Mouse (Mus musculus): Measurements from ENCODE around the gene Sh2d2a. TPM values are rescaled to one million over a fixed set of nuclear protein-coding genes. Genes with fewer than 3 reads are reported as not detected.
"Not testable (repeated sequence)": the region's sequence is repeated elsewhere in the genome, so short reads cannot be mapped to it uniquely, and the experiment has no call there.

Gene Sh2d2a
- total RNA-seq, 2 experiments from 2014 or later, result not detected

DNA sequence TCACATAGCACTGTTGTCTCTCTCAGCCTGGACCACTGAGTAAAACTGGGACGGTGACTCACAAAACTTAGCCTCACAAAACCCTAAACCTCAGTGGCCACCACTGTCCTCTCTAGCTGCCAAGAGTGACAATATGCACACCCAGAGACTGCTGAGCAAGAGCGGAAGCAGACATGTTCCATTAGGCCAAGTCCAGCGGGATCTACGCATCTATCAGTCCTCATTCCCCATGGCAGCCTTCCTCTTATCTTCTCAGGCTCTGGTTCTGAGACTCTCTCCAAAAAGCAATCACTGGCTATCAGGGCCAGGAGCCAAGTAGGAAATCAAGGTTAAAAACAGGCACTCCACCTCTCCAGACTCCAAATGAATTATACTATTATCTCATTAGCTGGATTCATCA is 31.2 kb downstream of the Sh2d2a start:
- TF ChIP-seq CTCF (conservative IDR thresholded peaks at IDR 0.05), result no peak
- no peak for DNase-seq (ENCODE audit: low spot score in 2 of 2)
- Histone ChIP-seq H3K27ac (no peak overlapping the region), H3K4me3 (no peak overlapping the region)

DNA sequence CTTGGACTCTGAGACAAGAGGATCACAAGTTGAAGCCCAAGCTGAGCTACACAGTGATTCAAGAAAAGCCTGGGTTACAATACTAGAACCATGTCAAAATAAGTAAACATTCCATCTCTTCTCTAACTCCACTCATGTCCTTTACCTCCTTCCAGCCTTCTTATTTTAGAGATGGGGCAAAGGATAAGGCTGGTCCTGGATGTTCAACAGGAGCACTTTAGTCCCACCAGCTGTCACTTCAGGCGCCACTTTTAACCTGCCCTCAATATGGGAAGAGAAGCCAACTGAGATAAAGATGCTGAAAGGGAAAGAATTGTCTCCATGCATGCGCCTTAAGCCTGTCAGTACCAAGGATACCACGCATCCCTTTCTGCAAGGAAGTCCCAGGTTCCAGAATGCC is 37.7 kb downstream of the Sh2d2a start:
- Histone ChIP-seq H3K27ac (peak overlapping the region; percentile 97), H3K4me3 (peak overlapping the region; percentile 93)
- DNase-seq (ENCODE audit: low spot score in 2 of 2), result no peak
- TF ChIP-seq CTCF (conservative IDR thresholded peaks at IDR 0.05), result no peak

GRCm38 (mm10) chr3:87884708-87885251 is 38.2 kb downstream of the Sh2d2a start:
- Histone ChIP-seq H3K27ac (peak overlapping the region; percentile 97), H3K4me3 (peak overlapping the region; percentile 93)
- peak; percentile 23 to 44 for DNase-seq (ENCODE audit: low spot score in 2 of 2)
- TF ChIP-seq CTCF (conservative IDR thresholded peaks at IDR 0.05), result no peak

GRCm38 (mm10) chr3:87885281-87886003 is 38.9 kb downstream of the Sh2d2a start, which contains the start of gene Prcc:
Gene Prcc (minus strand): TSS chr3:87885608.
- peak; percentile 88 to 99 for DNase-seq (ENCODE audit: low spot score in 2 of 2)
- H3K27ac ChIP-seq, result peak within 1 kb of the TSS; percentile 97
- peak; percentile 22 for TF ChIP-seq CTCF (conservative IDR thresholded peaks at IDR 0.05)
- peak within 1 kb of the TSS; percentile 93 for H3K4me3 ChIP-seq

GRCm38 (mm10) chr3:87886004-87886365 is 39.4 kb downstream of the Sh2d2a start:
- Histone ChIP-seq H3K4me3 (peak overlapping the region; percentile 60), H3K27ac (peak overlapping the region; percentile 79)
- TF ChIP-seq CTCF (conservative IDR thresholded peaks at IDR 0.05), result no peak
- no peak for DNase-seq (ENCODE audit: low spot score in 2 of 2)

- H3K27ac ChIP-seq, result 0 out of 2 replicates have a peak overlapping the region, but pooled peaks have one; percentile 79
- peak overlapping the region; percentile 60; the same call in 1 of the 2 replicates for H3K4me3 ChIP-seq
- no peak for DNase-seq (ENCODE audit: low spot score in 2 of 2)
- no peak for TF ChIP-seq CTCF (conservative IDR thresholded peaks at IDR 0.05)
Observed at GRCm38 (mm10) chr3:87886416-87886815, 39.9 kb downstream of the Sh2d2a start.

DNA sequence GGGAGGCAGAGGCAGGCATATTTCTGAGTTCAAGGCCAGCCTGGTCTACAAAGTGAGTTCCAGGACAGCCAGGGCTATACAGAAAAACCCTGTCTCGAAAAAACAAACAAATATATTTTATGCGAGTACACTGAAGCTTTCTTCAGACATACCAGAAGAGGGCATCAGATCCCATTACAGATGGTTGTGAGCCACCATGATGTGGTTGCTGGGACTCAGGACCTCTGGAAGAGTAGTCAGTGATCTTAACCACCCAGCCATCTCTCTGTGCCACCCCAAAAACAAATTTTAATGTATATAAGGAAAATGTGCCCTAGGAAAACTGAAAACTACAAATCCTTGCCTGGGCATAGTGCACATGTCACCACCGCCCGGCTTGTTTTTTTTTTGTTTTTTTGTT is 40.8 kb downstream of the Sh2d2a start:
- not testable (repeated sequence) for H3K27ac ChIP-seq; H3K4me3 ChIP-seq; DNase-seq (ENCODE audit: low spot score in 2 of 2)
- TF ChIP-seq CTCF (conservative IDR thresholded peaks at IDR 0.05), result peak; percentile 25; the same call in 1 of the 2 replicates

GRCm38 (mm10) chr3:87891481-87891880 is 44.9 kb downstream of the Sh2d2a start:
- DNase-seq (ENCODE audit: low spot score in 2 of 2), result no peak
- TF ChIP-seq CTCF (conservative IDR thresholded peaks at IDR 0.05), result no peak
- no peak overlapping the region for H3K27ac ChIP-seq
- no peak overlapping the region for H3K4me3 ChIP-seq

DNA sequence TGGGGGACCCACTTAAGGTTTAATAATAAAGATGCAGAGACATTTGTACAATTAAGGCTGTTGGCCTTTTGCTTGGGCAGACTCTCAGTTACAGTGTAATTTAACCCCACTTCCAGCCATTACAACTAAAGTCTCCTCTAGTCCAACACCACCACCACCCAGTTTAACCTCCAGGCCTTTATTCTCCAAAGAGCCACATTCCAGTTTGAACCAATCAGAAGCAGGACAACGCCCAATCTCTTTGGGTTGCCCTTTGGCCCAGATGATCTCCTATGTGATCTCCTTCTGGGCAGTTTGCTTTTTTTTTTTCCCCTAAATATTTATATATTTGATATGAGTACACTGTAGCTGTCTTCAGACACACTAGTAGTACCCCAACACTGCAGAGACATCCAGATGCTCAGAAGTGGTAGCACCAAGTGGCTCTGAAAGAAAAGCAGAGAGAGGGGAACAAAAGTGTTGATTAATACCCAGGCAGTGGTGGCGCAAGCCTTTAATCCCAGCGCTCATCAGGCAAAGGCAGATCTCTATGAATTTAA is 46.9 kb downstream of the Sh2d2a start:
- TF ChIP-seq CTCF (conservative IDR thresholded peaks at IDR 0.05), result no peak
- H3K4me3 ChIP-seq, result no peak overlapping the region
- no peak overlapping the region for H3K27ac ChIP-seq
- DNase-seq (ENCODE audit: low spot score in 2 of 2), result no peak

DNA sequence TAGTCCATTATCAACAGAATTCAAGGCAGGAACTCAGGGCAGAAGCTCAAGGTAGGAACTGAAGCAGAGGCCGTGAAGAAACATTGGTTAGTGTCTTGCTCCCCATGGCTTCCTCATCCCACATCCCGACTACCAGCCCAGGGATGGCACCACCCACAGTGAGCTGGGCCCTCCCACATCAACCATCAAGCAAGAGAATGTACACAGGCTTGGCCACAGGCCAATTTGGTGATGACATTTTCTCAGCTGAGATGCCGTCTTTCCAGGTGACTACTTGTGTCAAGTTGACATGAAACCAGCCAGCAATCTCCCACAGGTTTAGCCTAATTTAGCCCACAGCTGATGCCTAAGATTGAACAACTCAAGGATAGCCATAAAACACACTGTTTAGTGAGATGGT is 52.7 kb downstream of the Sh2d2a start:
- Histone ChIP-seq H3K27ac (no peak overlapping the region), H3K4me3 (no peak overlapping the region)
- DNase-seq (ENCODE audit: low spot score in 2 of 2), result no peak
- TF ChIP-seq CTCF (conservative IDR thresholded peaks at IDR 0.05), result no peak

- Histone ChIP-seq H3K4me3 (no peak overlapping the region), H3K27ac (no peak overlapping the region)
- no peak for TF ChIP-seq CTCF (conservative IDR thresholded peaks at IDR 0.05)
- DNase-seq (ENCODE audit: low spot score in 2 of 2), result no peak
Observed at GRCm38 (mm10) chr3:87899776-87900175, 53.2 kb downstream of the Sh2d2a start.

DNA sequence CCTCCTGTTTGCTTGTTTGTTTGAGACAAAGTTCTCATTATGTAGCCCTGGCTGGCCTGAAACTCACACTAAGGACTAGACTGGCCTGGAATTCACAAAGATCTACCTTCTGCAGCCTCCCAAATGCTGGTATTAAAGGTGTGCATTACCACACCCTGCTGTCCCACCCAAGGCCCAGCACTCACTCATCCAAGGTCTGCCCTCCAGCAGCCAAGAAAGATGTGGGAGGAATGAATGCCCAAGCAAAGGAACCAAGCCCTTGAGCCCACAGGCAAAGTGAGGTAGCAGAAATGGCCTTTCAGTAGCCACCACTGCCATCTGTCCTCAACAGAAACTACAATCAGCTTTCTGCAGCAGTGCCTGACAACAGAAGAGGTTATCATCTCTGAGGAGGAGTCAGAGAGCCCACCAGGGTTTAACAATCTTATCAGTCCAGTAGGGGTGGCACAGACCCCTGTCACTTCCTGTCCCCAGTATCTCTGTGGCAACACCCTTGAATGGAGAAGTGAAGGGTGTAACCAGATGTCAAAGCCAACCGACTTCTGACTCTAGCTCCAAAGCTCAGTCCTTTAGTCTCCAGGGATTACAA is 54.6 kb downstream of the Sh2d2a start:
- H3K27ac ChIP-seq, result no peak overlapping the region
- DNase-seq (ENCODE audit: low spot score in 2 of 2), result no peak
- TF ChIP-seq CTCF (conservative IDR thresholded peaks at IDR 0.05), result no peak
- no peak overlapping the region for H3K4me3 ChIP-seq

- not testable (repeated sequence) for DNase-seq (ENCODE audit: low spot score in 2 of 2); H3K4me3 ChIP-seq
Observed at GRCm38 (mm10) chr3:87901959-87902358, 55.4 kb downstream of the Sh2d2a start.

More at GRCm38 (mm10) chr3:87901959-87902358, 55.4 kb downstream of the Sh2d2a start:
- H3K27ac ChIP-seq, result not testable (repeated sequence)

Data from layer of hippocampus, adult 2 months (tissue).